Mouse (Mus musculus): ENCODE results near the gene Cst6. TPM values are rescaled to one million over a fixed set of nuclear protein-coding genes. Genes with fewer than 3 reads are reported as not detected.

Gene Cst6
- total RNA-seq, 2 experiments from 2014 or later: 47.6 to 50.7 TPM

Other genes starting within 250 kb of the Cst6 start
- gene Rab1b, start 242.5 kb downstream of the Cst6 start, total RNA-seq (2021): 100 to 1,000 TPM; 117 to 118 TPM
- gene Klc2, start 231.0 kb downstream of the Cst6 start, total RNA-seq (2021): 10 to 100 TPM; 58.6 to 61.0 TPM
- gene Pacs1, start 76.5 kb downstream of the Cst6 start, total RNA-seq (2021): 1 to 10 TPM; 6.5 to 8.2 TPM
- 10 to 100 TPM; 66.7 to 68.2 TPM for gene Sf3b2, start 54.1 kb downstream of the Cst6 start, total RNA-seq (2021)
- gene Gal3st3, start 51.2 kb downstream of the Cst6 start, total RNA-seq (2021): not detected
- gene Catsper1, start 13.8 kb downstream of the Cst6 start, total RNA-seq (2021): not detected
- gene Eif1ad, start 17.2 kb upstream of the Cst6 start, total RNA-seq (2021): 10 to 100 TPM; 16.3 to 16.5 TPM
- 100 to 1,000 TPM; 127 to 128 TPM for gene Banf1, start 17.6 kb upstream of the Cst6 start, total RNA-seq (2021)
- gene Sart1, start 39.1 kb upstream of the Cst6 start, total RNA-seq (2021): 10 to 100 TPM; 36.5 to 38.8 TPM
- 1 to 10 TPM; 1.2 to 1.3 TPM for gene Tsga10ip, start 53.0 kb upstream of the Cst6 start, total RNA-seq (2021)
- 100 to 1,000 TPM; 587 to 651 TPM for gene Drap1, start 75.4 kb upstream of the Cst6 start, total RNA-seq (2021)
- 10 to 100 TPM; 32.9 to 36.2 TPM for gene AI837181, start 75.6 kb upstream of the Cst6 start, total RNA-seq (2021)
- under 1 TPM; 0.17 to 0.34 TPM for gene Fosl1, start 98.0 kb upstream of the Cst6 start, total RNA-seq (2021)
- 1 to 10 TPM; 4.0 to 5.1 TPM for gene Ccdc85b, start 108.3 kb upstream of the Cst6 start, total RNA-seq (2021)
- 10 to 100 TPM; 33.7 to 38.5 TPM for gene Fibp, start 111.0 kb upstream of the Cst6 start, total RNA-seq (2021)
- not detected for gene Ctsw, start 118.9 kb upstream of the Cst6 start, total RNA-seq (2021)
- gene Efemp2, start 124.4 kb upstream of the Cst6 start, total RNA-seq (2021): 1 to 10 TPM; 4.0 to 5.6 TPM
- 10 to 100 TPM; 18.3 to 22.1 TPM for gene Mus81, start 138.8 kb upstream of the Cst6 start, total RNA-seq (2021)
- 10 to 100 TPM; 48.4 to 74.2 TPM for gene Cfl1, start 140.9 kb upstream of the Cst6 start, total RNA-seq (2021)
- gene 1700020D05Rik, start 154.2 kb upstream of the Cst6 start, total RNA-seq (2021): under 1 TPM; 0.21 to 0.30 TPM
- 1 to 10 TPM; 5.5 to 5.8 TPM for gene Snx32, start 161.0 kb upstream of the Cst6 start, total RNA-seq (2021)
- not detected for gene Ovol1, start 211.1 kb upstream of the Cst6 start, total RNA-seq (2021)
- gene Ap5b1, start 218.5 kb upstream of the Cst6 start, total RNA-seq (2021): 1 to 10 TPM; 1.7 to 2.5 TPM